Mouse (Mus musculus): ENCODE measurements around the gene Zeb2. TPM values are rescaled to one million over a fixed set of nuclear protein-coding genes. Genes with fewer than 3 reads are reported as not detected.

The Zeb2 gene
- polyA plus RNA-seq, 1 experiment from 2014 or later: 84.3 TPM

GRCm38 (mm10) chr2:44952830-44953422 is 164.3 kb downstream of the Zeb2 start:
- peak overlapping the region; percentile 47; the same call in 1 of the 2 replicates for H3K27ac ChIP-seq (ENCODE audit: low read length)
- WGBS: 44% methylated on average over 6 of the region's 6 CpGs
- no peaks in the 10 kb centered on the region for H3K27me3 ChIP-seq (ENCODE audit: control insufficient read depth, insufficient read depth, low read depth, low read length)
- no peak overlapping the region for H3K4me3 ChIP-seq (ENCODE audit: low read length)
- ATAC-seq (ENCODE audit: low read depth): peak; percentile 70; the same call in 1 of the 2 replicates
- no peaks in the 10 kb centered on the region for H3K9me3 ChIP-seq (ENCODE audit: control insufficient read depth, low read length)
- H3K4me1 ChIP-seq (replicated peaks; ENCODE audit: control insufficient read depth, insufficient read depth, low read length): peaks cover 6% of the 10 kb centered on the region; the same call in 1 of the 2 replicates
- no peak overlapping the region for H3K4me2 ChIP-seq (ENCODE audit: low read depth, low read length)
- no peak overlapping the region for H3K9ac ChIP-seq (ENCODE audit: low read length)
- H3K36me3 ChIP-seq (ENCODE audit: control insufficient read depth, insufficient read depth, low read length): no peaks in the 10 kb centered on the region

GRCm38 (mm10) chr2:44951651-44952213 is 165.5 kb downstream of the Zeb2 start:
- no peak overlapping the region for H3K4me3 ChIP-seq (ENCODE audit: low read length)
- H3K4me1 ChIP-seq (replicated peaks; ENCODE audit: control insufficient read depth, insufficient read depth, low read length): peaks cover 6% of the 10 kb centered on the region; the same call in 1 of the 2 replicates
- no peaks in the 10 kb centered on the region for H3K27me3 ChIP-seq (ENCODE audit: control insufficient read depth, insufficient read depth, low read depth, low read length)
- no peak for ATAC-seq (ENCODE audit: low read depth)
- H3K9me3 ChIP-seq (ENCODE audit: control insufficient read depth, low read length): no peaks in the 10 kb centered on the region
- H3K9ac ChIP-seq (ENCODE audit: low read length): no peak overlapping the region
- no peaks in the 10 kb centered on the region for H3K36me3 ChIP-seq (ENCODE audit: control insufficient read depth, insufficient read depth, low read length)
- WGBS: 71% methylated on average over 4 of the region's 4 CpGs
- no peak overlapping the region for H3K4me2 ChIP-seq (ENCODE audit: low read depth, low read length)
- no peak overlapping the region for H3K27ac ChIP-seq (ENCODE audit: low read length)

GRCm38 (mm10) chr2:44944689-44945088 is 172.5 kb downstream of the Zeb2 start:
- H3K4me3 ChIP-seq (ENCODE audit: low read length): no peak overlapping the region
- no peak overlapping the region for H3K27ac ChIP-seq (ENCODE audit: low read length)
- WGBS: 93% methylated on average over 2 of the region's 2 CpGs
- no peaks in the 10 kb centered on the region for H3K9me3 ChIP-seq (ENCODE audit: control insufficient read depth, low read length)
- no peaks in the 10 kb centered on the region for H3K36me3 ChIP-seq (ENCODE audit: control insufficient read depth, insufficient read depth, low read length)
- H3K4me1 ChIP-seq (replicated peaks; ENCODE audit: control insufficient read depth, insufficient read depth, low read length): no peaks in the 10 kb centered on the region
- no peak overlapping the region for H3K4me2 ChIP-seq (ENCODE audit: low read depth, low read length)
- no peak for ATAC-seq (ENCODE audit: low read depth)
- H3K9ac ChIP-seq (ENCODE audit: low read length): no peak overlapping the region
- H3K27me3 ChIP-seq (ENCODE audit: control insufficient read depth, insufficient read depth, low read depth, low read length): no peaks in the 10 kb centered on the region

Small RNA genes within 50 kb of the gene (microRNA-seq; reads per million reads assigned to microRNA genes)
- not detected for gene Mir5129

Other genes with a start within 250 kb of the Zeb2 start
- gene Gtdc1, start 189.7 kb downstream of the Zeb2 start, polyA plus RNA-seq (2015; fragmentation: Nextera tagmentation; extraction: Ambion mirVana): 11.7 and 13.2 TPM in 2 replicates